Comparison of ENCODE assay signal across 16 mouse cellular contexts in genomic region chr10:77273798-77274197, GRCm38 (mm10).
"Had no signal": no experiment of that assay in that cellular context is flagged by ENCODE, and none has a peak within 500 bp of the region (broad histone marks: within the 10 kb centered on the region; RNA-seq: fewer than 3 reads in every experiment).

No protein-coding gene starts in this region.

- H3K27me3 ChIP-seq: lung, embryonic 15.5 days; midbrain, embryonic 13.5 days; midbrain, embryonic 15.5 days; neural tube, embryonic 12.5 days; stomach, embryonic 15.5 days had no signal

- H3K9me3 ChIP-seq: lung, embryonic 15.5 days; megakaryocyte, embryonic 14.5 days; midbrain, embryonic 13.5 days; midbrain, embryonic 15.5 days; neural tube, embryonic 12.5 days; stomach, embryonic 15.5 days had no signal

- H3K4me3 ChIP-seq: lung, embryonic 15.5 days; megakaryocyte, embryonic 14.5 days; midbrain, embryonic 13.5 days; midbrain, embryonic 15.5 days; neural tube, embryonic 12.5 days; stomach, embryonic 15.5 days had no signal

- ATAC-seq: lung, postnatal 0 days; midbrain, embryonic 13.5 days; midbrain, embryonic 15.5 days had no signal

- H3K4me2 ChIP-seq: lung, embryonic 15.5 days; midbrain, embryonic 11.5 days; midbrain, embryonic 13.5 days; midbrain, embryonic 15.5 days; neural tube, embryonic 12.5 days; stomach, embryonic 15.5 days had no signal

- H3K4me1 ChIP-seq: lung, embryonic 15.5 days; midbrain, embryonic 13.5 days; midbrain, embryonic 15.5 days; stomach, embryonic 15.5 days had no signal

- H3K9ac ChIP-seq: lung, embryonic 15.5 days; midbrain, embryonic 13.5 days; midbrain, embryonic 15.5 days; neural tube, embryonic 12.5 days; stomach, embryonic 15.5 days had no signal

- DNase-seq: lung, postnatal 14 days; lung, postnatal 36 days; right cerebral cortex, postnatal 14 days; thymus, adult 2 months; thymus, postnatal 25 days; thymus, postnatal 4 days had no signal

- H3K27ac ChIP-seq: lung, embryonic 15.5 days; macrophage; midbrain, embryonic 13.5 days; midbrain, embryonic 15.5 days; neural tube, embryonic 12.5 days; stomach, embryonic 15.5 days; stomach, postnatal 0 days had no signal
